Mouse (Mus musculus): Measurements from ENCODE around the gene Asb18. TPM values are rescaled to one million over a fixed set of nuclear protein-coding genes. Genes with fewer than 3 reads are reported as not detected.

Gene Asb18
- polyA plus RNA-seq, 1 experiment: 2.2 TPM

GRCm38 (mm10) chr1:89939596-89939960 is 74.9 kb downstream of the Asb18 start:
- WGBS: 13% methylated on average over 16 of the region's 16 CpGs
- TF ChIP-seq POLR2A (IDR thresholded peaks at IDR 0.05; ENCODE audit: control insufficient read depth, extremely low read depth, insufficient read depth, low read length, poor library complexity): no peak
- TF ChIP-seq CTCF (IDR thresholded peaks at IDR 0.05; ENCODE audit: borderline replicate concordance, control insufficient read depth, extremely low read depth, insufficient read depth, low read length, poor library complexity): no peak
- H3K4me1 ChIP-seq (replicated peaks; ENCODE audit: control insufficient read depth, insufficient read depth, low read length): no peaks in the 10 kb centered on the region

GRCm38 (mm10) chr1:89938884-89939595 is 75.4 kb downstream of the Asb18 start:
- DNase-seq: no peak
- WGBS: 43% methylated on average over 16 of the region's 16 CpGs
- peaks cover 12% of the 10 kb centered on the region for H3K27me3 ChIP-seq (ENCODE audit: control insufficient read depth, insufficient read depth, low read length)

More at GRCm38 (mm10) chr1:89939596-89939960, 74.9 kb downstream of the Asb18 start:
- H3K27ac ChIP-seq (ENCODE audit: control insufficient read depth, insufficient read depth, low read length): no peak overlapping the region
- DNase-seq: no peak
- peaks cover 12% of the 10 kb centered on the region for H3K27me3 ChIP-seq (ENCODE audit: control insufficient read depth, insufficient read depth, low read length)
- H3K36me3 ChIP-seq (ENCODE audit: control insufficient read depth, insufficient read depth, low read length): no peaks in the 10 kb centered on the region
- H3K4me3 ChIP-seq (ENCODE audit: control insufficient read depth, insufficient read depth, low read length): no peak overlapping the region

GRCm38 (mm10) chr1:89935493-89936348 is 78.7 kb downstream of the Asb18 start:
- Histone ChIP-seq H3K4me1 (replicated peaks; ENCODE audit: control insufficient read depth, insufficient read depth, low read length) (0 out of 2 replicates have a peak, but pooled peaks cover 2% of the 10 kb centered on the region), H3K27ac (ENCODE audit: control insufficient read depth, insufficient read depth, low read length) (no peak overlapping the region), H3K36me3 (ENCODE audit: control insufficient read depth, insufficient read depth, low read length) (no peaks in the 10 kb centered on the region), H3K27me3 (ENCODE audit: control insufficient read depth, insufficient read depth, low read length) (no peaks in the 10 kb centered on the region; the same call in 1 of the 2 replicates), H3K4me3 (ENCODE audit: control insufficient read depth, insufficient read depth, low read length) (no peak overlapping the region)
- no peak for DNase-seq
- WGBS: 53% methylated on average over 29 of the region's 29 CpGs
- no peak for TF ChIP-seq POLR2A (IDR thresholded peaks at IDR 0.05; ENCODE audit: control insufficient read depth, extremely low read depth, insufficient read depth, low read length, poor library complexity)
- TF ChIP-seq CTCF (IDR thresholded peaks at IDR 0.05; ENCODE audit: borderline replicate concordance, control insufficient read depth, extremely low read depth, insufficient read depth, low read length, poor library complexity): no peak

More at GRCm38 (mm10) chr1:89938884-89939595, 75.4 kb downstream of the Asb18 start:
- H3K4me3 ChIP-seq (ENCODE audit: control insufficient read depth, insufficient read depth, low read length): no peak overlapping the region
- no peaks in the 10 kb centered on the region for H3K4me1 ChIP-seq (replicated peaks; ENCODE audit: control insufficient read depth, insufficient read depth, low read length)
- H3K36me3 ChIP-seq (ENCODE audit: control insufficient read depth, insufficient read depth, low read length): no peaks in the 10 kb centered on the region
- no peak overlapping the region for H3K27ac ChIP-seq (ENCODE audit: control insufficient read depth, insufficient read depth, low read length)
- no peak for TF ChIP-seq POLR2A (IDR thresholded peaks at IDR 0.05; ENCODE audit: control insufficient read depth, extremely low read depth, insufficient read depth, low read length, poor library complexity)
- no peak for TF ChIP-seq CTCF (IDR thresholded peaks at IDR 0.05; ENCODE audit: borderline replicate concordance, control insufficient read depth, extremely low read depth, insufficient read depth, low read length, poor library complexity)

DNA sequence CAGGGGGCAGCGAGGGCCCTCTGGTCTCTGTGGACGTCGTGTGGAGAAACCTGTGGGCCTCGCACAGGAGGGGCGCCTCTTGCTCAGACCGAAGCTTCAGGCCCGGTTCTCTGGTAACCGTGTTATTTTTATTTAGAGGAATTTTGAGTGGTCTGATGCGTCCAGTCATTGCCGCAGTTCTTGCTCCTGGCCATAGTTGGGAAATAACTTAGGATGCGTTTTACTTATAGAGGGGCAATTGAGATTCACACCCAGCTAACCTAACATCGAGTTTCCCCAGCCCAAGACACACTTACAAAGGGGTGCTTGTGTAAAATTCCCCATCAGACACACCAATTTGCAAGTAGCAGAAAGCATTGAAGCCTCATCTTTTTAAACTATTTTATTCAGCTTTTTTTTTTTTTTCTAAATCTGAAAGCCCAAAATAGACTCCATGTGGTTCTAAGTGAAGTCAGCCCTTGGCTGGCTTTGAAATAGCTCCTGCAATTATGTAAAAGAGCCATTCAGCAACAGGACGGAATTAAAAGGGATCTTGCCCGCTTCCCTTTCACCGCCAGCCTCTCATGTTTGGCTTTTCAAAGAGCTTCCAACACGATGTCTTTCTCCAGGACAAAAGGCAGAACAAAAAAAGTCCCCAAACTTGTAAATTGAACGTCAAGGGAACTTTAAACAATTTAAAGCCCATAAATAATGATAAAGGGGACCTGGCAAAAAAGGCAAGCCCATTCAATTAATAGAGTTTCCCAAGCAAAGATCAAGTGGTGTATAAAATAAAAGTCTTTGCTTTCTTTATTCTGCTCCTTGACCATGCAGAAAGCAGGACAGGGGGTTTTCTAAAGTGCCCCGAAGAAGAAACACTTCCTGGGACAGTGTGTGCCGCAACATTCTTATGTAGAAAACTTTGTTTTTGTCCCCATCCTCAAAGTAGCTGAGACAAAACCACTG is 79.9 kb downstream of the Asb18 start:
- WGBS: 81% methylated on average over 19 of the region's 19 CpGs
- no peaks in the 10 kb centered on the region for H3K36me3 ChIP-seq (ENCODE audit: control insufficient read depth, insufficient read depth, low read length)
- peaks cover 6% of the 10 kb centered on the region; the same call in 1 of the 2 replicates for H3K4me1 ChIP-seq (replicated peaks; ENCODE audit: control insufficient read depth, insufficient read depth, low read length)
- H3K27ac ChIP-seq (ENCODE audit: control insufficient read depth, insufficient read depth, low read length): no peak overlapping the region
- no peak overlapping the region for H3K4me3 ChIP-seq (ENCODE audit: control insufficient read depth, insufficient read depth, low read length)
- TF ChIP-seq POLR2A (IDR thresholded peaks at IDR 0.05; ENCODE audit: control insufficient read depth, extremely low read depth, insufficient read depth, low read length, poor library complexity) (no peak), CTCF (IDR thresholded peaks at IDR 0.05; ENCODE audit: borderline replicate concordance, control insufficient read depth, extremely low read depth, insufficient read depth, low read length, poor library complexity) (no peak)
- H3K27me3 ChIP-seq (ENCODE audit: control insufficient read depth, insufficient read depth, low read length): peaks cover 5% of the 10 kb centered on the region; the same call in 1 of the 2 replicates
- DNase-seq: no peak

- no peak overlapping the region for H3K4me3 ChIP-seq (ENCODE audit: control insufficient read depth, insufficient read depth, low read length)
- H3K4me1 ChIP-seq (replicated peaks; ENCODE audit: control insufficient read depth, insufficient read depth, low read length): peaks cover 6% of the 10 kb centered on the region; the same call in 1 of the 2 replicates
- no peak overlapping the region for H3K27ac ChIP-seq (ENCODE audit: control insufficient read depth, insufficient read depth, low read length)
- peaks cover 5% of the 10 kb centered on the region; the same call in 1 of the 2 replicates for H3K27me3 ChIP-seq (ENCODE audit: control insufficient read depth, insufficient read depth, low read length)
- TF ChIP-seq POLR2A (IDR thresholded peaks at IDR 0.05; ENCODE audit: control insufficient read depth, extremely low read depth, insufficient read depth, low read length, poor library complexity) (no peak), CTCF (IDR thresholded peaks at IDR 0.05; ENCODE audit: borderline replicate concordance, control insufficient read depth, extremely low read depth, insufficient read depth, low read length, poor library complexity) (no peak)
- WGBS: 81% methylated on average over 21 of the region's 21 CpGs
- DNase-seq: no peak
- no peaks in the 10 kb centered on the region for H3K36me3 ChIP-seq (ENCODE audit: control insufficient read depth, insufficient read depth, low read length)
These were observed 80.7 kb downstream of the Asb18 start for GRCm38 (mm10) chr1:89933786-89934185.
